Mouse (Mus musculus) brain, embryonic 14.5 days (tissue): ENCODE measurements at regions not wholly inside any gene's neighbourhood (a gene's known extent, or its start where the extent isn't known, plus 50 kb on each side); places are given as distances from the start of the nearest gene placed in this dataset.
A peak's percentile ranks its signal among the peaks of the same experiment; 100 is the strongest.

ENCODE experiments used
- DNase-seq: peaks from one replicate; pipeline ENCODE4 v3.0.0-alpha.2; 2011; ENCODE audit warnings: low read depth
- CTCF ChIP-seq: fragments of 200-500 bp; IDR thresholded peaks from 2 replicates; pipeline ENCODE4 v1.5.1; 2012; ENCODE audit warnings: inconsistent platforms, mild to moderate bottlenecking, moderate library complexity, borderline replicate concordance; ENCODE audit not compliant: insufficient read depth, insufficient read length; ENCODE audit errors: extremely low read depth
- POLR2A ChIP-seq: fragments of 200-500 bp; IDR thresholded peaks from 2 replicates; pipeline ENCODE4 v1.6.1; 2012; ENCODE audit warnings: mild to moderate bottlenecking, inconsistent platforms, borderline replicate concordance; ENCODE audit not compliant: poor library complexity, insufficient read depth, insufficient read length, severe bottlenecking; ENCODE audit errors: extremely low read depth

DNA sequence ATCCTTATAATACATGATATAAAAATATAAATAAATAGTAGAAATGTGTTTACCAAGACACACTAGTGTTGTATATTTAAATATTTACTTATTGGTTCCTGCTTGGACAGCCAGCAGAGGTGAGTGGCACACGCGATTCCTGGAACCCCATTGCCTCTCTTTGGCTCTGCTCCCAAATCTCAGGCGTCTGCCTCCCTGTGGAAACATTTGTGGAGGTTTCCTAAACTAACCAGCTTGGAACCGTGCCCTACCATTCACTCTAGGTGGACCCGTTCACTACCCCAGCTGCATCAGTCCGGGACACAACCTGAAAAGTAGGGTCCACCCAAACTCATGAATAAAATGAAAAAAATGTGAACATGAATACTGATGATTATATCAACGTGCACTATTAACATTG is 404.0 kb upstream of the Defb41 start:
- DNase-seq: no peak
- TF ChIP-seq POLR2A (no peak), CTCF (no peak)

DNA sequence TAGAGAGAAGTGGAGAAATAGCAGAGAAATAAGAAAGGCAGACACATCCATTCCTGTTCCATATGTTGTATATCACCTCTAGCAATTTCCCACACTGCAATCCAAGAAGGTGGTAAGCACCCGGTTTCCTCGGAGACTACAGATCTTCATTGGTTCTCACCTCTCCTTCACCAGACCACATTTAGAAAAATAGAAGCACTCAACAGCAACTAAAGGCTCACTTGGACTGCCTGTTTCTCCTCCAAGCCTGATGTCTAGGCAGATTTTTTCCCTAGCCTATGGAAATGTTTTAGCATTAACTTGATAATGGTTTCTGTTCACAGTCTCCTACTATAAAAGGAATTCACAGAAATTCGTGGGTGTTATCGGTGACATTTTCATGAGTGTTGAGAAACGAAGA is 403.3 kb upstream of the Defb41 start:
- no peak for TF ChIP-seq POLR2A
- TF ChIP-seq CTCF: no peak
- DNase-seq: no peak

DNA sequence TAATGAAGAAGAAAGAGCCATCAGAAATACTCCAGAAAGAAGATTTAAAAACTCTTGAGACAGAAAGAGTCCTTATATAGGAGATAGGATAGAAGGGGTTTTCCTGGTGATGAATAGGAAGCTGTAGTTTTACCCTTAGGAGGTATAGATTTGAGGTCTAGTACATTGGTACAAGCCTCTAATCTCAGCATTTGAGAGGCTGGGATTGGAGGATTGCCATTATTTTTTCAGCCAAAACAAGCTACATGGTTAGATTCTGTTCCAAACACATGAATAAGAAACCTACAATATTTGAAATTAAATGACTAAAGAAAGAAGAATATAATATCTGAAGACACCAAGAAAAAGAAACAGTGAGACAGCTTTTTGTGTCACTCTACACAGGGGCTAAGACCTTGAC is 375.9 kb upstream of the Defb41 start:
- no peak for TF ChIP-seq POLR2A
- no peak for TF ChIP-seq CTCF
- no peak for DNase-seq

DNA sequence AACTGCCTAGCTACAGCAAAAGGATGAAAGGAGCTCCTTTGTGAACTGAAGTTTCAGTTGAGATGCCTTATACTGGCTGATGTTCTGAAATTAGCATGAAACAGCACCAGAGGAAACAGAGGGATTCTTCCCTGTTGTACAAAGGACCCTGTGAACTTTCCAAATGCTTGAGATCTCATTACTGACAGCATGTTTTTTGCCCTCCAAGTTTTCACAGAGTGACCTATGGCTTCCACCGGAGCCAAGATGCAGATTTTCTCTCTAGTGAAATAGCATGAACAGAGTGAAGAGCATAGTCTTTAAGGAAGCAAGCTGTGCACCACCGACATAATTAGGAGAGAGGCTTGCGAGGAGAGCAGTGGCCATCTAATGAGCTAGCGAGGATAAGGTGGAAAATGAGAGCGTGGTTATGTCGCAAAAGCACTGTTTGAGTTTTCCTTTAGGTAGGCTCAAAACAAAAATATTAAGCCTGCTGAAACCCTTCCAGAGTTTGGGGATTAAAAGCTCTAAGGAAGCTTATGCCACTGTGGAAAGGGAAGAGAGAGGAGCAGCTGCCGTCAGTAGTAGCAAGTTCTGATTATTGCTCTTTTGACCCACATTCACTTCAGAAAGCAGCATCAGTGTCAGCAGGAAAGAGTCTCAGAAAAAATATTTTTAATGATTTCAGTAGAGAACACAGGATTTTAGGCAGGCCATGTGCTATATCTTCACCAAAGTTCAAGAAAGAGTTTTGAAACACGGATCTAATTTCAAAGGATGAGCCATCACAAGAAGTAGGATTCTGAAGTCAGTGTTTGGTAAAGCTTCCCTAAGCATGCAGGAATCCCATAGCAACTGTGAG is 374.7 kb upstream of the Defb41 start:
- DNase-seq: peak; percentile 74
- TF ChIP-seq POLR2A: no peak
- TF ChIP-seq CTCF: no peak

DNA sequence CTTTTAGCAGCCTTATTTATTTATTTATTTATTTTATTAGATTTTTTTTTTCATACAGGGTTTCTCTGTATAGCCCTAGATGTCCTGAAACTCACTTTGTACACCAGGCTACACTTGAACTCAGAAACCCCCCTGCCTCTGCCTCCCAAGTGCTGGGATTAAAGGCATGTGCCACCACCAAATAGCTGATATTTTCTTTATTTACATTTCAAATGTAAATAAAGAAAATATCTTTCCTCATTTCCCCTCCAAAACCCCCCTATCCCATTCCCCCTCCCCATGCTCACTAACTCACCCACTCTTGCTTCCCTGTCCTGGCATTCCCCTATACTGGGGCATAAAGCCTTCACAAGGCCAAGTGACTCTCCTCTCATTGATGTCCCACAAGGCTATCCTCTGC is 372.4 kb upstream of the Defb41 start:
- TF ChIP-seq CTCF (no peak), POLR2A (no peak)
- DNase-seq: no peak

- TF ChIP-seq CTCF (no peak), POLR2A (no peak)
- DNase-seq: peak; percentile 20
Measured at GRCm38 (mm10) chr1:18610231-18610630, 345.3 kb upstream of the Defb41 start.

DNA sequence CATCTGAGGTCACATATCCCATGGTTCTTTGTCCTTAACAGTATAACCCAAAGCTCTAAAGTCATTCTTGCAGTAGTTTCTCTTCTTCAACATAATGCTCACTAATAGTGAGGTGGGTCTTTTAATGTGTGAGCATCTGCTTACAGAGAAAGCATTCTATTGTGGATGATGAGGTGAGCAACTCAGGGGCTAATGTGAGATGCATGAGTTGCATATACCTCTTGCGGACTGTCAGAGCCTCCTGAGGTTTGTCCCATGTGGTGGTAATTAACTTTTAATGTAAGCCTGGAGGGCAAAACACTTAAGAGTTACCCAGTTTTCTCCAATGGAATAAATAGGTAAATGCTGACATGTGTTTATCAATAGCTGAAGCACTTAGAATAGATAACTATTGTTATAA is 334.9 kb upstream of the Defb41 start:
- DNase-seq: no peak
- no peak for TF ChIP-seq CTCF
- TF ChIP-seq POLR2A: no peak

GRCm38 (mm10) chr1:18598908-18599307 is 334.0 kb upstream of the Defb41 start:
- DNase-seq: peak; percentile 66
- no peak for TF ChIP-seq CTCF

DNA sequence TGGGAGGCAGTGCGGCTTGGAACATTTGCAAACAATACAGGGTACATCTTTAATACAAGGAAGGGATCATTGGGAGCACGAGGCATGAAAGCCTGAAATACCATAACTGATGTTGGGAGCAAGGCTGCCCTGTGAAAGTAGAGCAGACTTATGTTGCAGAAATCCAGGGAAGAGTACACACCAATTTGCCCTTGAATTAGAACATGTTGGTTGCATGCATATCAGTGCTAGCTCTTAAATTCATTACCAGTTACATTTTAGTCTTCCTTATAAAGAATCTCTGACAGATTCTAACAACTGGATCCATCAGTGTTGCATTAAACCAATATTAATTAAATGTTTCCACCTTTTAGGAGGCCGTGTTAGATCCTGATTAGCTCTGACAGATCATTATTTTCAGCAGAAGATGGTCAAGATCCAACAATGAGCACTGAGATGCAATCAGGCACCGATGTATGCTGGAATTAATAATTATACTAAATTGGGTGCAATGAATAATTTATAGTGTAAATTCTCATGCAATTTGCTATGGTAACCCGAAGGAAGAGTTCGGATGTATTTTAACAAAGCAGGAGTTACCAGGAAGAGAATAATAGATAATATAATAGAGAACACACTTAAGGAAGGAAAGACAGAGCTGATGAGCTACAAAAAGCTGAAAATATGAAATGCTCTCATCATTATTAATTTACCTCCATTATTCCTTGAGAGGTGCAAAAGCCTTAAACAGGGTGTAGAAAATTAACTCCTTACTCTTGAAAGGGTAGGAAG is 318.6 kb upstream of the Defb41 start:
- peak; percentile 55 for DNase-seq
- TF ChIP-seq POLR2A (no peak), CTCF (no peak)

DNA sequence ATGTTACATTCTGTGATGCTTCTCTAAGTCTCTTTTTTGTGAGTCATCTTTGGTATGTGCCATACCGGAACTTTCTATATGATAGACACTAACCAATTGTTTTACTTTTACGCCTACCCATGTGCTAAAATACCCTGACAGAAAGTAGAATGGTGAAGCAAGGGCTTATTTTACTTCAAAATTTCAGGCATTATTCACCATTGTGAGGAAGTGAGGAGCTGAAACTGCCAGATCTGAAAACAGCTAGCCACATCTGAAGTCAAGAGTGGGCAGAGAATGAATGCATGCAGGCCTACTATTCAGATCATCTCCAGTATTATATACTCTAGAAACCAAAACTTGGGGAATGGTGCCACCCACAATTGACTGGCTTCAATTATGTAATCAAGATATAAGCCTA is 313.7 kb upstream of the Defb41 start:
- DNase-seq: no peak
- TF ChIP-seq CTCF (no peak), POLR2A (no peak)

- DNase-seq: peak; percentile 34
- no peak for TF ChIP-seq CTCF
- no peak for TF ChIP-seq POLR2A
Measured at GRCm38 (mm10) chr1:18567086-18567485, 302.1 kb upstream of the Defb41 start.

- no peak for DNase-seq
- no peak for TF ChIP-seq POLR2A
- TF ChIP-seq CTCF: no peak
Measured at GRCm38 (mm10) chr1:18551211-18551610, 286.3 kb upstream of the Defb41 start.
